Mouse (Mus musculus) hindbrain, embryonic 11.5 days (tissue): ENCODE results near the gene Nudcd3. TPM values are rescaled to one million over a fixed set of nuclear protein-coding genes. Genes with fewer than 3 reads are reported as not detected.

Source experiments
- ATAC-seq: fragments of 200-750 bp; cut with Nextera tagmentation; 2 replicates; pipeline ENCODE4 v1.8.0; 2017; ENCODE audit warnings: mild to moderate bottlenecking, moderate TSS enrichment, moderate library complexity; ENCODE audit not compliant: low FRiP score
- DNase-seq: peaks from one replicate; pipeline ENCODE4 v3.0.0-alpha.2; 2015; ENCODE audit warnings: low spot score
- H3K27ac ChIP-seq: fragments of 300-500 bp; sonication (generic); 2 replicates; pipeline ENCODE4 v1.5.1; 2014; ENCODE audit warnings: mild to moderate bottlenecking, low read depth, low read length
- H3K27me3 ChIP-seq: fragments of 300-500 bp; sonication (generic); 2 replicates; pipeline ENCODE4 v1.6.1; 2014; ENCODE audit warnings: mild to moderate bottlenecking, low read length, moderate library complexity, mixed read lengths; ENCODE audit not compliant: control insufficient read depth, insufficient read depth
- H3K36me3 ChIP-seq: fragments of 300-500 bp; sonication (generic); 2 replicates; pipeline ENCODE4 v1.6.1; 2014; ENCODE audit warnings: mild to moderate bottlenecking, low read length, moderate library complexity, mixed read lengths; ENCODE audit not compliant: control insufficient read depth, insufficient read depth
- H3K4me1 ChIP-seq: fragments of 300-500 bp; sonication (generic); replicated peaks from 2 replicates; pipeline ENCODE4 v1.6.1; 2014; ENCODE audit warnings: low read length, mixed read lengths; ENCODE audit not compliant: control insufficient read depth, insufficient read depth
- H3K4me2 ChIP-seq: fragments of 300-500 bp; sonication (generic); replicated peaks from 2 replicates; pipeline ENCODE4 v1.6.1; 2014; ENCODE audit warnings: mild to moderate bottlenecking, low read depth, low read length
- H3K4me3 ChIP-seq: fragments of 300-500 bp; sonication (generic); 2 replicates; pipeline ENCODE4 v1.5.1; 2014; ENCODE audit warnings: low read depth, low read length
- H3K9ac ChIP-seq: fragments of 300-500 bp; sonication (generic); 2 replicates; pipeline ENCODE4 v1.6.1; 2014; ENCODE audit warnings: low read depth, low read length
- H3K9me3 ChIP-seq: fragments of 300-500 bp; sonication (generic); 2 replicates; pipeline ENCODE4 v1.6.1; 2016; ENCODE audit warnings: low read length; ENCODE audit not compliant: control insufficient read depth
- WGBS: fragments of 180-500 bp; shearing (Covaris S2); extraction: QIAGEN DNeasy Blood & Tissue Kit; methylation state at CpG from one replicate; pipeline ENCODE4 v1.1.7; 2014; 5-methylcytosine and 5-hydroxymethylcytosine counted together
- polyA plus RNA-seq: library from polyadenylated mRNA; unstranded; fragments of >200 nt; fragmentation: Nextera tagmentation; extraction: Ambion mirVana; gene quantifications from 2 replicates; pipeline ENCODE4 v1.2.1, GENCODE M21; 2014

Gene Nudcd3
- polyA plus RNA-seq, 1 experiment from 2014 or later: 40.8 TPM

- no peak overlapping the region for H3K27ac ChIP-seq
- H3K4me1 ChIP-seq: no peaks in the 10 kb centered on the region
- H3K9me3 ChIP-seq: no peaks in the 10 kb centered on the region
- H3K4me2 ChIP-seq: no peak overlapping the region
- WGBS: 62% methylated on average over 3 of the region's 3 CpGs
- ATAC-seq (no peak), DNase-seq (no peak)
- H3K36me3 ChIP-seq: no peaks in the 10 kb centered on the region
- no peak overlapping the region for H3K9ac ChIP-seq
- H3K4me3 ChIP-seq: no peak overlapping the region
- no peaks in the 10 kb centered on the region for H3K27me3 ChIP-seq
These were observed 16.6 kb upstream of the Nudcd3 start for GRCm38 (mm10) chr11:6216834-6217233.

GRCm38 (mm10) chr11:6208158-6208557, 7.9 kb upstream of the Nudcd3 start:
- Histone ChIP-seq H3K9me3 (no peaks in the 10 kb centered on the region), H3K9ac (no peak overlapping the region), H3K4me2 (no peak overlapping the region), H3K36me3 (no peaks in the 10 kb centered on the region), H3K27ac (no peak overlapping the region), H3K4me3 (no peak overlapping the region), H3K27me3 (no peaks in the 10 kb centered on the region), H3K4me1 (no peaks in the 10 kb centered on the region)
- DNase-seq (no peak), ATAC-seq (no peak)
- 87% methylated on average over 1 of the region's 1 CpGs for WGBS

- H3K4me1 ChIP-seq: no peaks in the 10 kb centered on the region
- no peak overlapping the region for H3K9ac ChIP-seq
- no peaks in the 10 kb centered on the region for H3K36me3 ChIP-seq
- ATAC-seq (no peak), DNase-seq (no peak)
- no peaks in the 10 kb centered on the region for H3K27me3 ChIP-seq
- no peaks in the 10 kb centered on the region for H3K9me3 ChIP-seq
- WGBS: 84% methylated on average over 2 of the region's 2 CpGs
- H3K4me3 ChIP-seq: no peak overlapping the region
- H3K27ac ChIP-seq: no peak overlapping the region
- no peak overlapping the region for H3K4me2 ChIP-seq
These were observed 6.9 kb upstream of the Nudcd3 start for GRCm38 (mm10) chr11:6207090-6207489.

GRCm38 (mm10) chr11:6200570-6200969, 355 bp upstream of the Nudcd3 start:
- Histone ChIP-seq H3K9me3 (no peaks in the 10 kb centered on the region), H3K9ac (peak overlapping the region; percentile 73), H3K36me3 (no peaks in the 10 kb centered on the region), H3K27me3 (no peaks in the 10 kb centered on the region), H3K4me2 (peak overlapping the region; percentile 96), H3K4me3 (peak overlapping the region; percentile 76), H3K4me1 (peaks cover 2% of the 10 kb centered on the region; the same call in 1 of the 2 replicates), H3K27ac (0 out of 2 replicates have a peak overlapping the region, but pooled peaks have one; percentile 95)
- ATAC-seq: peak; percentile 28
- 25% methylated on average over 9 of the region's 9 CpGs for WGBS
- no peak for DNase-seq

GRCm38 (mm10) chr11:6199410-6200086, 667 bp downstream of the Nudcd3 start, which contains the start of gene A730071L15Rik:
A730071L15Rik (plus strand) TSS chr11:6200029.
- peak within 1 kb of the TSS; percentile 95 for H3K27ac ChIP-seq
- H3K27me3 ChIP-seq: no peaks in the 10 kb centered on the region
- peak within 1 kb of the TSS; percentile 73 for H3K9ac ChIP-seq
- H3K4me2 ChIP-seq: peak within 1 kb of the TSS; percentile 96
- under 1% methylated on average over 35 of the region's 35 CpGs for WGBS
- H3K36me3 ChIP-seq: no peaks in the 10 kb centered on the region
- peak within 1 kb of the TSS; percentile 76 for H3K4me3 ChIP-seq
- DNase-seq (no peak), ATAC-seq (peak; percentile 82)
- no peaks in the 10 kb centered on the region for H3K9me3 ChIP-seq
- peaks cover 2% of the 10 kb centered on the region; the same call in 1 of the 2 replicates for H3K4me1 ChIP-seq

- no peak overlapping the region for H3K9ac ChIP-seq
- peak overlapping the region; percentile 76; the same call in 1 of the 2 replicates for H3K4me3 ChIP-seq
- H3K27ac ChIP-seq: no peak overlapping the region
- peaks cover 2% of the 10 kb centered on the region; the same call in 1 of the 2 replicates for H3K4me1 ChIP-seq
- 94% methylated on average over 4 of the region's 4 CpGs for WGBS
- no peaks in the 10 kb centered on the region for H3K27me3 ChIP-seq
- no peak for DNase-seq
- H3K4me2 ChIP-seq: peak overlapping the region; percentile 96
- H3K9me3 ChIP-seq: no peaks in the 10 kb centered on the region
- no peak for ATAC-seq
- H3K36me3 ChIP-seq: no peaks in the 10 kb centered on the region
These were observed 1.8 kb downstream of the Nudcd3 start for GRCm38 (mm10) chr11:6198449-6198848.

GRCm38 (mm10) chr11:6196780-6197179, 3.4 kb downstream of the Nudcd3 start:
- Histone ChIP-seq H3K27ac (no peak overlapping the region), H3K27me3 (no peaks in the 10 kb centered on the region), H3K9me3 (no peaks in the 10 kb centered on the region), H3K36me3 (0 out of 2 replicates have a peak, but pooled peaks cover 3% of the 10 kb centered on the region), H3K4me3 (no peak overlapping the region), H3K9ac (no peak overlapping the region), H3K4me2 (no peak overlapping the region), H3K4me1 (peaks cover 2% of the 10 kb centered on the region; the same call in 1 of the 2 replicates)
- DNase-seq (no peak), ATAC-seq (no peak)
- 90% methylated on average over 8 of the region's 8 CpGs for WGBS

- H3K9ac ChIP-seq: no peak overlapping the region
- no peaks in the 10 kb centered on the region for H3K4me1 ChIP-seq
- DNase-seq (peak; percentile 92), ATAC-seq (0 out of 2 replicates have a peak, but pooled peaks have one; percentile 47)
- H3K36me3 ChIP-seq: 0 out of 2 replicates have a peak, but pooled peaks cover under 1% of the 10 kb centered on the region
- no peaks in the 10 kb centered on the region for H3K27me3 ChIP-seq
- H3K9me3 ChIP-seq: no peaks in the 10 kb centered on the region
- 12% methylated on average over 2 of the region's 2 CpGs for WGBS
- H3K27ac ChIP-seq: no peak overlapping the region
- no peak overlapping the region for H3K4me3 ChIP-seq
- H3K4me2 ChIP-seq: no peak overlapping the region
These were observed 12.3 kb downstream of the Nudcd3 start for GRCm38 (mm10) chr11:6187878-6188277.

- DNase-seq (no peak), ATAC-seq (no peak)
- Histone ChIP-seq H3K36me3 (no peaks in the 10 kb centered on the region), H3K27ac (no peak overlapping the region), H3K4me1 (no peaks in the 10 kb centered on the region), H3K9me3 (no peaks in the 10 kb centered on the region), H3K4me2 (no peak overlapping the region), H3K27me3 (no peaks in the 10 kb centered on the region), H3K9ac (no peak overlapping the region), H3K4me3 (no peak overlapping the region)
- WGBS: 89% methylated on average over 3 of the region's 3 CpGs
These were observed 12.8 kb downstream of the Nudcd3 start for GRCm38 (mm10) chr11:6187399-6187798.
